Mouse (Mus musculus): Measurements from ENCODE around the gene Cep83.

Cep83 gene

GRCm38 (mm10) chr10:94827890-94828733 is 139.7 kb downstream of the Cep83 start:
- DNase-seq: no peak

GRCm38 (mm10) chr10:94828734-94829230 is 140.3 kb downstream of the Cep83 start:
- no peak for DNase-seq

- peak; percentile 86 to 90 for DNase-seq
These were observed 141.0 kb downstream of the Cep83 start for GRCm38 (mm10) chr10:94829407-94829806.

- no peak for DNase-seq
These were observed 147.4 kb downstream of the Cep83 start for GRCm38 (mm10) chr10:94835874-94836273.

All from kidney, postnatal 4 days (tissue).